Mouse (Mus musculus): ENCODE data around the gene Ranbp9.

DNA sequence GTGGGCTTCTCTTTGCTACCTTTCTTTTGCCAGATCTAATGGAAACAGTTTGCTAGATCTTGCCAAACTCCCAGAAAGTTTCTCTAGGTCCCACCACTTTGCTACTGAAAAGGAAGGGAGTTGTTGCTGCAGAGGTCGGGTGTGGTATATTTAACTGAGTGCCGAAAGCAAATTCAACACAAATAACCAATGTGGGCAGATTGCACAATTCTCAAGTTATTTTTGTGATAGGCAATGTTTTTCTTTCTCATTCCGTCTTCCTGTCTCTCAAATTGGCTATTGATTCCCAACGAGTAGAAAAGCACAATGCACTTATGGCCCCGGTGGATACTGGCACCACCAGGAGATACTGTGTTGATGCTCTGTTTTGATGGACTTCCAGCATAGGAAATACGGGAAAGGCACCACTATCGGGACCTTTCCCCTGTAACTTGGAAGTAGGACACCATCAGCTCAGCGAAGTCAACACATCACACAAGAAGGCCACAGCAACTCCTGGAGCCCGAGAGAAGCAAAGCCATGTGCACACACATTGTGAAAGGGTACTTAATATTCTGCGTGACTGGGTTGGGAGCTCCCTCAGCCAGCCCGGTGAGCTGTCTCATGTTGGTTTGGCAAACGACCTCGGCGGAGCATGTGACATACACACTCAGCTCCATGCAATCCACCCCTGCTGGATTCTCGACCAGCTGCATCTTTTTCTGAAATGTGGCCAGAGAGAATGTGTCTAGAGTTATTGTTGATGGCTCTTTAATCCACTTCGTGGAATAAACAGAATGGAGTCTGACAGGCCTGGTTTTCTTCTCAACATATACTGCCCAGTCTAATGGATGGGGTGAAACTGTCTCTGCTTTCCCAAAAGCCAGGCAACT lies 43.6 kb upstream of the Ranbp9 start:
- TF ChIP-seq CTCF (IDR thresholded peaks at IDR 0.05; ENCODE audit: extremely low read depth, insufficient read length, insufficient replicate concordance, low read depth, low read length) (no peak), POLR2A (IDR thresholded peaks at IDR 0.05; ENCODE audit: low read depth, low read length) (no peak)

All from small intestine, adult 2 months (tissue).